Mouse (Mus musculus) intestine, postnatal 0 days (tissue): ENCODE data around the gene Pop7. TPM values are rescaled to one million over a fixed set of nuclear protein-coding genes. Genes with fewer than 3 reads are reported as not detected.
A peak's percentile ranks its signal among the peaks of the same experiment; 100 is the strongest.

Experiments
- ATAC-seq: fragments of 200-750 bp; cut with Nextera tagmentation; 2 replicates; pipeline ENCODE4 v1.8.0; 2017; ENCODE audit warnings: mild to moderate bottlenecking, moderate TSS enrichment, moderate library complexity
- H3K27ac ChIP-seq: fragments of 300-500 bp; sonication (generic); 2 replicates; pipeline ENCODE4 v1.5.1; 2014; ENCODE audit warnings: mild to moderate bottlenecking, low read depth, low read length, moderate library complexity
- H3K27me3 ChIP-seq: fragments of 300-500 bp; sonication (generic); replicated peaks from 2 replicates; pipeline ENCODE4 v1.6.1; 2014; ENCODE audit warnings: low read length, mixed read lengths; ENCODE audit not compliant: control insufficient read depth, insufficient read depth
- H3K36me3 ChIP-seq: fragments of 300-500 bp; sonication (generic); 2 replicates; pipeline ENCODE4 v1.6.1; 2014; ENCODE audit warnings: mild to moderate bottlenecking, moderate library complexity; ENCODE audit not compliant: control insufficient read depth, insufficient read depth
- H3K4me1 ChIP-seq: fragments of 300-500 bp; sonication (generic); replicated peaks from 2 replicates; pipeline ENCODE4 v1.6.1; 2014; ENCODE audit warnings: antibody characterized with exemption, low read length, mixed read lengths; ENCODE audit not compliant: control insufficient read depth, insufficient read depth
- H3K4me2 ChIP-seq: fragments of 300-500 bp; sonication (generic); replicated peaks from 2 replicates; pipeline ENCODE4 v1.6.1; 2014; ENCODE audit warnings: low read depth, mild to moderate bottlenecking, moderate library complexity
- H3K4me3 ChIP-seq: fragments of 300-500 bp; sonication (generic); 2 replicates; pipeline ENCODE4 v1.5.1; 2014; ENCODE audit warnings: low read depth, low read length
- H3K9ac ChIP-seq: fragments of 300-500 bp; sonication (generic); 2 replicates; pipeline ENCODE4 v1.6.1; 2014; ENCODE audit warnings: mild to moderate bottlenecking, low read depth, low read length
- H3K9me3 ChIP-seq: fragments of 300-500 bp; sonication (generic); 2 replicates; pipeline ENCODE4 v1.6.1; 2016; ENCODE audit warnings: mixed run types; ENCODE audit not compliant: control insufficient read depth
- CTCF ChIP-seq: sonication (generic); IDR thresholded peaks from 2 replicates; pipeline ENCODE4 v1.5.1; 2016; ENCODE audit warnings: low read depth, mild to moderate bottlenecking, control low read depth, antibody characterized with exemption, moderate library complexity
- WGBS: fragments of 180-500 bp; shearing (Covaris S2); extraction: QIAGEN DNeasy Blood & Tissue Kit; methylation state at CpG from one replicate; pipeline ENCODE4 v1.1.7; 2014; 5-methylcytosine and 5-hydroxymethylcytosine counted together
- polyA plus RNA-seq: library from polyadenylated mRNA; unstranded; fragments of >200 nt; fragmentation: Nextera tagmentation; extraction: Ambion mirVana; gene quantifications from 2 replicates; pipeline ENCODE4 v1.2.1, GENCODE M21; 2015

Gene Pop7
- polyA plus RNA-seq, 1 experiment from 2014 or later = 47.9 TPM

DNA sequence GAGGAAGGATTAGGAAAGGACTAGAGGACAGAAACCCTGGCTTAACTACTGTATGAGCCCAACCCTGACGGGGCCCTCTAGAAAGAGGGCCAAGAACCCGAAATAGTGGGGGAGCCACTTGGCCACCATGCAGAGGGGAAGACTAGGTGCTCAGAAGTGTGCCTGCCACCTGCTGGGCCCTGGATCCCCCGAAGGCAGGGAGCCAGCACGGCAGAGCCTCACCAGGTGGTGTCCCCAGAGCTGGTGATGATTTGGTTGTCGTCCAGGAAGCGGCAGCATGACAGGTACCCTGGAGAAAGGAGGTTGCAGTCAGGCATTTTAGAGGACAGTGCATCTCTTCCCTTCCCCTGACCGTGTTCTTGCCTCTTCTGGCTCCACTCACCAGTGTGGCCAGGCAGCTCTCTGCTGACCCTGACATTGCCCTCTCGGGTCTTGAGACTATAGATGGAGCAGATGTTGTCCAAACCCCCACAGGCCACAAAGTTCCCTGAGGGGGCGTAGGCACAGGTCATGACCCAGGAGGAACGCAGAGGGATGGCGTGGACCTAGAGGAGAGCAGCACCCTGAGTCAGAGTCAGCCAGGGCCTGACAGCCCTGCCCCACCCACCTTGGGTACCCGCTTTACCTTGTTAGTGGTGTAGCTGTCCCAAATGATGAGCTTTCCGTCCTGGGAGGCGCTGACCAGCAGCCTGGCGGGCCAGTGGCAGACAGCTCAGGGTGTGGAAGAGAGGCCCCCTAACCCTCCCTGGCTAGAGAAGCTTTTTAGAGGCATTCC is 27.1 kb upstream of the Pop7 start:
- no peak overlapping the region for H3K4me3 ChIP-seq
- no peaks in the 10 kb centered on the region for H3K27me3 ChIP-seq
- peaks cover 55% of the 10 kb centered on the region for H3K36me3 ChIP-seq
- no peak overlapping the region for H3K27ac ChIP-seq
- no peaks in the 10 kb centered on the region for H3K9me3 ChIP-seq
- no peak for ATAC-seq
- H3K4me1 ChIP-seq = 0 out of 2 replicates have a peak, but pooled peaks cover 6% of the 10 kb centered on the region
- TF ChIP-seq CTCF = no peak
- H3K4me2 ChIP-seq = 0 out of 2 replicates have a peak overlapping the region, but pooled peaks have one; percentile 71
- H3K9ac ChIP-seq = no peak overlapping the region
- WGBS = 76% methylated on average over 15 of the region's 15 CpGs

GRCm38 (mm10) chr5:137528247-137528968 is 26.1 kb upstream of the Pop7 start:
- Histone ChIP-seq H3K27me3 (no peaks in the 10 kb centered on the region), H3K9ac (no peak overlapping the region), H3K4me3 (no peak overlapping the region), H3K9me3 (no peaks in the 10 kb centered on the region), H3K4me1 (0 out of 2 replicates have a peak, but pooled peaks cover 6% of the 10 kb centered on the region), H3K27ac (0 out of 2 replicates have a peak overlapping the region, but pooled peaks have one; percentile 28), H3K36me3 (peaks cover 65% of the 10 kb centered on the region), H3K4me2 (no peak overlapping the region)
- no peak for ATAC-seq
- no peak for TF ChIP-seq CTCF
- 79% methylated on average over 22 of the region's 22 CpGs for WGBS

- TF ChIP-seq CTCF = no peak
- Histone ChIP-seq H3K9me3 (no peaks in the 10 kb centered on the region), H3K9ac (no peak overlapping the region), H3K27ac (no peak overlapping the region), H3K27me3 (no peaks in the 10 kb centered on the region), H3K4me3 (no peak overlapping the region), H3K4me1 (0 out of 2 replicates have a peak, but pooled peaks cover 6% of the 10 kb centered on the region), H3K4me2 (no peak overlapping the region), H3K36me3 (peaks cover 75% of the 10 kb centered on the region)
- ATAC-seq = no peak
- WGBS = 48% methylated on average over 1 of the region's 1 CpGs
Measured at GRCm38 (mm10) chr5:137527413-137527812, 25.1 kb upstream of the Pop7 start.

GRCm38 (mm10) chr5:137526192-137526936 is 24.0 kb upstream of the Pop7 start:
- H3K4me2 ChIP-seq = no peak overlapping the region
- WGBS = 33% methylated on average over 16 of the region's 16 CpGs
- peak; percentile 35 for TF ChIP-seq CTCF
- H3K4me1 ChIP-seq = 0 out of 2 replicates have a peak, but pooled peaks cover 6% of the 10 kb centered on the region
- no peaks in the 10 kb centered on the region for H3K9me3 ChIP-seq
- H3K9ac ChIP-seq = no peak overlapping the region
- H3K4me3 ChIP-seq = no peak overlapping the region
- no peaks in the 10 kb centered on the region for H3K27me3 ChIP-seq
- H3K27ac ChIP-seq = peak overlapping the region; percentile 21; the same call in 1 of the 2 replicates
- ATAC-seq = peak; percentile 36
- peaks cover 85% of the 10 kb centered on the region for H3K36me3 ChIP-seq

GRCm38 (mm10) chr5:137525511-137525910 is 23.2 kb upstream of the Pop7 start:
- Histone ChIP-seq H3K4me2 (no peak overlapping the region), H3K36me3 (peaks cover 94% of the 10 kb centered on the region), H3K9me3 (no peaks in the 10 kb centered on the region), H3K4me3 (no peak overlapping the region), H3K27ac (no peak overlapping the region), H3K27me3 (no peaks in the 10 kb centered on the region), H3K4me1 (0 out of 2 replicates have a peak, but pooled peaks cover 6% of the 10 kb centered on the region), H3K9ac (no peak overlapping the region)
- 75% methylated on average over 16 of the region's 16 CpGs for WGBS
- TF ChIP-seq CTCF = no peak
- ATAC-seq = no peak

DNA sequence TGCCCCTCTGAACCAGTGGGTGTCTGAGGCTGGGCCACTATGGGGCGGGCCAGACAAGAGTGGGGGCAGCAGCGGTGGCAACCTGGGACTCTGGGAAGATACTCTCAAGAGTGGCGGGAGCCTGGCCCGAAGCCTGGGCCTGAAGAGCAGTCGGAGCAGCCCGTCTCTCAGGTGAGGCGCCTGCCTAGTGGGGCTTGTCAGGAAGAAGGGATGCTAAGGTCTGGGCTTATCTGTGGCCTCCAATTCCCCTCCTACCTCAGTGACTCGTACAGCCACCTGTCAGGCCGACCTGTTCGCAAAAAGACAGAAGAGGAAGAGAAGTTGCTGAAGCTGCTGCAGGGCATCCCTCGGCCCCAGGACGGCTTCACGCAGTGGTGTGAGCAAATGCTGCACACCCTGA is 22.4 kb upstream of the Pop7 start:
- no peak for TF ChIP-seq CTCF
- H3K4me3 ChIP-seq = no peak overlapping the region
- H3K36me3 ChIP-seq = peaks cover 95% of the 10 kb centered on the region
- ATAC-seq = no peak
- H3K27ac ChIP-seq = no peak overlapping the region
- no peak overlapping the region for H3K9ac ChIP-seq
- no peaks in the 10 kb centered on the region for H3K4me1 ChIP-seq
- WGBS = 85% methylated on average over 13 of the region's 13 CpGs
- no peaks in the 10 kb centered on the region for H3K27me3 ChIP-seq
- no peaks in the 10 kb centered on the region for H3K9me3 ChIP-seq
- no peak overlapping the region for H3K4me2 ChIP-seq
